Mouse (Mus musculus) lung, postnatal 0 days (tissue): ENCODE measurements at regions not wholly inside any gene's neighbourhood (a gene's known extent, or its start where the extent isn't known, plus 50 kb on each side); places are given as distances from the start of the nearest gene placed in this dataset.

Source experiments
- CTCF ChIP-seq: IDR thresholded peaks from 2 replicates; pipeline ENCODE4 v1.5.1; 2016; ENCODE audit warnings: antibody characterized with exemption, mild to moderate bottlenecking
- EP300 ChIP-seq: IDR thresholded peaks from 2 replicates; pipeline ENCODE4 v1.6.1; 2016; ENCODE audit warnings: antibody characterized with exemption, mild to moderate bottlenecking, control low read depth

- no peak for TF ChIP-seq CTCF
- no peak for TF ChIP-seq EP300
Observed at GRCm38 (mm10) chr12:106840150-106840651, 648.2 kb upstream of the 3110018I06Rik start.
